Mouse (Mus musculus) bone marrow, adult 2 months (tissue): Measurements from ENCODE around the gene Krt24. TPM values are rescaled to one million over a fixed set of nuclear protein-coding genes. Genes with fewer than 3 reads are reported as not detected.

Source experiments
- H3K27ac ChIP-seq: fragments of 200-500 bp; 2 replicates; pipeline ENCODE4 v1.5.1; 2012; ENCODE audit warnings: low read depth, mild to moderate bottlenecking, control low read depth, inconsistent platforms, low read length; ENCODE audit not compliant: control insufficient read depth, poor library complexity, insufficient read depth
- H3K4me1 ChIP-seq: fragments of 200-500 bp; 2 replicates; pipeline ENCODE4 v1.6.1; 2011; ENCODE audit warnings: low read length; ENCODE audit not compliant: control insufficient read depth, insufficient read depth
- H3K4me3 ChIP-seq: fragments of 200-500 bp; replicated peaks from 2 replicates; pipeline ENCODE3; 2011; ENCODE audit warnings: mild to moderate bottlenecking, low read depth, low read length, control low read depth; ENCODE audit not compliant: control insufficient read depth
- CTCF ChIP-seq: fragments of 200-500 bp; IDR thresholded peaks from 2 replicates; pipeline ENCODE4 v1.5.1; 2011; ENCODE audit warnings: low read length, control low read depth; ENCODE audit not compliant: control insufficient read depth, insufficient read depth
- POLR2A ChIP-seq: fragments of 200-500 bp; IDR thresholded peaks from 2 replicates; pipeline ENCODE4 v1.6.1; 2011; ENCODE audit warnings: low read depth, mild to moderate bottlenecking, control low read depth, low read length, borderline replicate concordance; ENCODE audit not compliant: control insufficient read depth
- WGBS: fragments of 180-500 bp; shearing (Covaris S2); methylation state at CpG from one replicate; pipeline ENCODE4 v1.1.7; 2018; 5-methylcytosine and 5-hydroxymethylcytosine counted together
- polyA plus RNA-seq: library from polyadenylated mRNA; stranded (reverse); fragments of >200 nt; gene quantifications from 2 replicates; pipeline ENCODE4 v1.2.4, GENCODE M21; 2011; ENCODE audit warnings: low replicate concordance; ENCODE audit not compliant: missing spikeins, insufficient read depth, insufficient read length

Gene Krt24
- polyA plus RNA-seq, 1 experiment, result not detected

DNA sequence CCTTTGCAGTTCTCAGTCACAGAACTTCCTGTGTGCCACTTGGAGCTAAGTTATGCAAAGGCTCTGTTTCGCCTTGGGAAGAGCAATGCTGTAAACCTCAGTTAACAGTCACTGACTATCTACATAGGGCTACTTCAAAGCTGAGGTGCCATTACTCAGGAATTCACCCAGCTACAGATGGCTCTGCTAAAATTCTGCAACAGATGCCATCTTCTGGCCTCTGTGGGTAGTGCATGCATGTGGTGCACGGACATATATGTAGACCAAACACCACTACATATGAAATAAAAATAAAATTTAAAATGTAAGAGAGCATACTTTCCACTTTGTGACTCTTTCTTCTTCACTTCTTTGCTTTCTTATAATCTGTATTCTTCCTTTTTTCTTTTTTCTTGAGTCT lies 22.5 kb upstream of the Krt24 start:
- Histone ChIP-seq H3K4me3 (no peak overlapping the region), H3K27ac (no peak overlapping the region), H3K4me1 (no peaks in the 10 kb centered on the region)
- 19% methylated on average over 2 of the region's 2 CpGs for WGBS
- TF ChIP-seq POLR2A (no peak), CTCF (peak; percentile 28; the same call in 1 of the 2 replicates)

DNA sequence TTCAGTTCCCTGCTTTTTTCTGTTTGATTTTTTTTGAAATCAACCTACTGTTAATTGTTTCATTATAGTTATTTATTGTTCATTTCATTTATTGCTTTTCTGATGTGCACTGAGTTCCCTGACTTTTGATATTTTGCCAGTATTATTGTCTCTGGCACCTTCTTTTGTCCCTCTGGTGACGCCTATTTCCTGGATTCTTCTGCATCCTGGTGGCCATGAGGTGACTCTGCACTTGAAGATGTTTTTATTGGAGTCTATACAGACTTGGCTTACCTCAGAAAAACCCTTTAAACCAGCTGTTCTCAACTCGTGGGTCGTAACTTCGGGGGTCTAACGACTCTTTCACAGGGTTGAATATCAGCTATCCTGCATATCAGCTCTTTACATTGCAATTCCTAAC lies 10.0 kb upstream of the Krt24 start:
- 44% methylated on average over 5 of the region's 5 CpGs for WGBS
- H3K4me3 ChIP-seq, result no peak overlapping the region

DNA sequence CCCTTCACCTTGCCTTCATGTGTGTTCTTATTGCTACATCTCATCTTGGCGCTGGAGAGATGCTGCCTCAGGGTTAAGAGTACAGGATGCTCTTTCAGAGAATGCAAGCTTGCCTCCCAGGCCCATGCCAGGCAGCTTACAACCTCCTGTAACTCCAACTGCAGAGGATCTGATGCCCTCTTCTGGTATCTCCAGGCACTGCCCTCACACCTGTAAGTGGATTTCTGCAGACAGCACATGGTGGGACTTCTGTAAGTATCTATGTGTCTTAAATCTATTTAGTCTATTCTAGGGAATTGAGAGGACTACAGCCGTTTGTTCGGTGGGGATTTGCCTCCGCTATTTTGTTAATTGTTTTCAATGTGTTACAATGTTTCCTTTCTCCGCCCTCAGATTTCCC lies 7.8 kb upstream of the Krt24 start:
- TF ChIP-seq POLR2A, result no peak
- TF ChIP-seq CTCF, result peak; percentile 48; the same call in 1 of the 2 replicates
- Histone ChIP-seq H3K4me1 (no peaks in the 10 kb centered on the region), H3K27ac (no peak overlapping the region), H3K4me3 (no peak overlapping the region)
- 64% methylated on average over 5 of the region's 5 CpGs for WGBS

More for the DNA sequence above, 10.0 kb upstream of the Krt24 start:
- TF ChIP-seq POLR2A (no peak), CTCF (no peak)
- Histone ChIP-seq H3K4me1 (no peaks in the 10 kb centered on the region), H3K27ac (no peak overlapping the region)

DNA sequence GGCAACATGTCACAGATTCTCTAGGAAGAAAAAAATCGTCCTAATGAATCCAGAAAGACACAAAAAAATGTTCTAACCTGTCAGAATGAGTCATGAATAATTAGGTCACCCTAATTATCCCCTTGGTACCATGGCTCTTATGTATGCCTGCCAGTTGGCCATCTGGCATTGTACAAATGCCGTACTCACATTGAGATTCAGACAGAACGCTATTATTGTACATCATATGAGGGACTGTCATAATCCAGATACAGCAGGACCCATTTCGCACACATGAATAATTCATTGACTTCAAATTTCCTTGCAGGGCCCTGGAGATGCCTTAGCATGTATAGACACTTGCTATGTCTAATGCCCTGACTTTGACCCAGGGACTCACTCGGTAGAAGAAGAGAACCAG lies 1.1 kb downstream of the Krt24 start:
- Histone ChIP-seq H3K4me1 (no peaks in the 10 kb centered on the region), H3K27ac (no peak overlapping the region), H3K4me3 (no peak overlapping the region)
- TF ChIP-seq CTCF (no peak), POLR2A (no peak)
- 77% methylated on average over 5 of the region's 5 CpGs for WGBS

DNA sequence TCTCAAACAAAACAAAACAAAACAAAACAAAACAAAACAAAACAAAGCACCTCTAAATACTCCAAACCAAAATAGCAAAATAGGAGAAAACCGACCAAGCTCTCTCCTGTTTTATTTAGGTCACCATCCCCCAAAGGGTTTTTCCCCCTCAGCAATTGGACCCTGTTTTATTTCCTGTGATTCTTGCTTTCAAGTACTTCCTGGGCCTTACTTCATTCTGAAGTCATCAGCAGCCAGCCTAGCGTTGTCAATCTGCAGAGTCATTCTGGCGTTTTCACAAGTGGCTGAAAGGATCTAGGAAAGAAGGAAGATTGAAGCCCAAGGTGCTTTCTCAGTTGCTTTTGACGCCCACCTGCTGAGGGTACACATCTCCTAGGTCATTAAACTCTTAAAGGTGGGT lies 1.7 kb downstream of the Krt24 start:
- Histone ChIP-seq H3K4me1 (no peaks in the 10 kb centered on the region), H3K27ac (no peak overlapping the region), H3K4me3 (no peak overlapping the region)
- 20% methylated on average over 4 of the region's 4 CpGs for WGBS
- TF ChIP-seq POLR2A, result no peak

DNA sequence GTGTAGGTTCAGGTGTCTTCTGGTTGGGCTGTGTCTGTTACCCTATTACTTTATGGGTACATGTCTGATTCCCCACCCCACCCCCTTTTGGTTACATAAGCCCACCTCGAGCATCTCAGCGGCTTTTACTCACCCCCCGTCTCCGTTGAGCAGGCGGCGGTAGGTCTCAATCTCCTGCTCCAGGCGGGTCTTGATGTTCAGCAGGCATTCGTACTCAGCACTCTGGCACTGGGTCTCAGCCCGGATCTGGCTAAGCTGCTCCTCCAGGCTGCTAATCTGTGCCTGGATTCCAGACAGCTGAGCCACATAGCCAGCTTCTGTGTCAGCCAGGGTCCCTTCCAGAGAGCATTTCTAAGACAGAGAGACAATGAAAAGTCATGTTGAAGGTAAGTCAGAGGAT lies 3.9 kb downstream of the Krt24 start:
- Histone ChIP-seq H3K4me1 (no peaks in the 10 kb centered on the region), H3K27ac (no peak overlapping the region), H3K4me3 (no peak overlapping the region)
- TF ChIP-seq CTCF (no peak), POLR2A (no peak)
- 71% methylated on average over 9 of the region's 9 CpGs for WGBS

DNA sequence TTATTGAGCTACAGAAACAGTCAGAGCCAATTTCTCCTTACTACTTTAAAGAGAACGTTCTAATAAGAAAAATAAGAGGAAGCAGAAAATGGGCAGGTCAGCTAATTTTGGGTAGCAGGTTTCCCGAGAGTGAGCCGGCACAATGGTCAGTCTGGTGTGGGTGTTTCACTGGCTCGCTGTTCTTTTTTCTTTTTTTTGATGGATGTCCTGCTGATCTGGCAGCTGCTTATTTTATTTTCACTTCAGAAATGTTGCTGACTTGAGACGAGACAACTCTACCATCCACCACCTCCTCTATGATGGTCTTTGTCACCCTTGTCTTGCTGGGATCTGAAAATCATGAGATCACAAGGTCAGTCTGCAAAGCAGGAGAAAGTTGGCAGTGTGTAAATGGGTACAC lies 5.1 kb downstream of the Krt24 start:
- TF ChIP-seq POLR2A, result no peak
- TF ChIP-seq CTCF, result no peak
- Histone ChIP-seq H3K27ac (no peak overlapping the region), H3K4me3 (no peak overlapping the region), H3K4me1 (no peaks in the 10 kb centered on the region)
- 27% methylated on average over 5 of the region's 5 CpGs for WGBS

DNA sequence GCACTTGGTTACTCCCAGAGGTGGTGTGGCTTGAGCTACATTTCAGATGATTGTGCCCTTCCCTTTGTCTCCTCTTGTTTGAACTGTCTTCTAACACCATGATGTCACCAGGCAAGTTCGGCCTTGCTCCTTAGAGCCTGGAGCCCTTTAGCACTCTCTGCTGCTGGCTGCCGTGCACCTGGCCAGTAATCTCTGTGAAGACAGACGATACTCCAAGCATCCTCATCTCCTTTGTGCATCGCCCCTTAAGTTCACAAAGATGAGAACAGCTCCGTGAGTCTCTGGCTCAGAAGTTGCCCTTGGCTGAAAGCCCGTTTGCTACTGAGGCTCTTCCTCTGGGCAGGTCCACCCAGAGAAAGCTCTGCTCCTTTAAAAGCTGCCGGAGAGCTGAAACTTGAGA lies 8.3 kb downstream of the Krt24 start:
- H3K4me3 ChIP-seq, result no peak overlapping the region
- H3K4me1 ChIP-seq, result no peaks in the 10 kb centered on the region
- no peak overlapping the region for H3K27ac ChIP-seq
- WGBS, result 67% methylated on average over 7 of the region's 7 CpGs
- TF ChIP-seq CTCF, result no peak
- TF ChIP-seq POLR2A, result no peak

DNA sequence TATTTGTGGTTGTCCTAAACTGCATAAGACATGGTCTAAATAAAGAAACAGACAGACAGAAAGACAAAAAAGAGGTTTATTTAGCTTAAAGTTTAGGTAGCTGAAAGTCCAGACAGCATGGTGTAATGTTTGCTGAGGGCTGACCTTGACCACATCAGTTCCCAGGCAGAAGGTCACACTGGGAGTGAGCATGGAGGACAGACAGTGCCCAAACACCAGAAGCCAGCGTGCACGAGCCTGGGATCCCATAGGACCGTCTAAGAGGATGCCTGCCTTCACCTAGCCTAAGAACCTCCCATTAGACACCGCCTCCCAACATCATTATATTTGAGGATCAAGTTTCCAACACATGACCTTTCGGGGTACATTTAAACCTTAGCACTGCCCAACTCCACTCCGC lies 9.4 kb downstream of the Krt24 start:
- 83% methylated on average over 6 of the region's 6 CpGs for WGBS

More for the DNA sequence above, 9.4 kb downstream of the Krt24 start:
- no peak overlapping the region for H3K4me3 ChIP-seq
- no peak overlapping the region for H3K27ac ChIP-seq
- no peak for TF ChIP-seq POLR2A
- no peak for TF ChIP-seq CTCF
- H3K4me1 ChIP-seq, result no peaks in the 10 kb centered on the region
